8 mouse cellular contexts compared by ENCODE assay signal in genomic region chr7:28825686-28826401, GRCm38 (mm10). TPM values are rescaled to one million over a fixed set of nuclear protein-coding genes. Genes with fewer than 3 reads are reported as not detected.
DNase-seq lines count a peak whose midpoint lies in the region; ATAC-seq lines count a peak whose summit lies in the region.

No protein-coding gene starts in this region.

- H3K4me1 ChIP-seq in brown adipose tissue, adult 24 weeks (ENCODE audit: control insufficient read depth, insufficient read depth, insufficient read length, low read length): peaks cover 17% of the 10 kb centered on the region
- peaks cover 47% of the 10 kb centered on the region for H3K4me1 ChIP-seq in heart, embryonic 15.5 days (replicated peaks)
- peaks cover 6% of the 10 kb centered on the region for H3K4me1 ChIP-seq in limb, embryonic 11.5 days (ENCODE audit: control insufficient read depth, insufficient read depth, low read length)
- H3K4me1 ChIP-seq in midbrain, embryonic 13.5 days (replicated peaks): peaks cover 26% of the 10 kb centered on the region

- peak overlapping the region; percentile 68 for H3K4me3 ChIP-seq in brown adipose tissue, adult 24 weeks (ENCODE audit: insufficient read depth, low read depth, low read length)
- peak overlapping the region; percentile 54 for H3K4me3 ChIP-seq in heart, embryonic 15.5 days
- peak overlapping the region; percentile 32 for H3K4me3 ChIP-seq in limb, embryonic 11.5 days (ENCODE audit: low read depth, low read length)
- peak overlapping the region; percentile 51 for H3K4me3 ChIP-seq in midbrain, embryonic 13.5 days (replicated peaks)

- ATAC-seq in heart, embryonic 15.5 days (replicated peaks; ENCODE audit: insufficient number of reproducible peaks, insufficient read depth, low FRiP score, low read depth): 0 out of 2 replicates have a peak, but pooled peaks have one; percentile 2
- no peak for ATAC-seq in limb, embryonic 11.5 days (ENCODE audit: insufficient number of reproducible peaks, low FRiP score, low TSS enrichment, low read depth)
- ATAC-seq in midbrain, embryonic 13.5 days: peak; percentile 31; the same call in 1 of the 2 replicates

- intact Hi-C loops in heart, postnatal 25 days (cut with DNase I): loop anchor here (2.0 kb wide), 1 partner anchor 15 kb away; no protein-coding TSS in a partner anchor

- H3K27me3 ChIP-seq in heart, embryonic 15.5 days: no peaks in the 10 kb centered on the region
- H3K27me3 ChIP-seq in limb, embryonic 11.5 days (ENCODE audit: control insufficient read depth, insufficient read depth, low read length): no peaks in the 10 kb centered on the region
- no peaks in the 10 kb centered on the region for H3K27me3 ChIP-seq in midbrain, embryonic 13.5 days

- peaks cover 33% of the 10 kb centered on the region for H3K36me3 ChIP-seq in heart, embryonic 15.5 days
- peaks cover 21% of the 10 kb centered on the region for H3K36me3 ChIP-seq in limb, embryonic 11.5 days (ENCODE audit: control insufficient read depth, insufficient read depth, low read length)
- H3K36me3 ChIP-seq in midbrain, embryonic 13.5 days: peaks cover 35% of the 10 kb centered on the region

- H3K27ac ChIP-seq in brown adipose tissue, adult 24 weeks (replicated peaks; ENCODE audit: low read depth, low read length): peak overlapping the region; percentile 96
- H3K27ac ChIP-seq in heart, embryonic 15.5 days: peak overlapping the region; percentile 88
- no peak overlapping the region; the same call in 1 of the 2 replicates for H3K27ac ChIP-seq in limb, embryonic 11.5 days (replicated peaks; ENCODE audit: low read depth, low read length)
- H3K27ac ChIP-seq in midbrain, embryonic 13.5 days: 0 out of 2 replicates have a peak overlapping the region, but pooled peaks have one; percentile 20

- peak; percentile 96 for DNase-seq in heart, adult 11 months
- DNase-seq in heart, postnatal 25 days (ENCODE audit: low spot score): no peak
- no peak for DNase-seq in limb, embryonic 11.5 days (ENCODE audit: low spot score)
- DNase-seq in frontal cortex, postnatal 36 days (ENCODE audit: low spot score in 2 of 2): no peak
- no peak for DNase-seq in right cerebral cortex, postnatal 14 days

- H3K9ac ChIP-seq in heart, embryonic 15.5 days: peak overlapping the region; percentile 56
- H3K9ac ChIP-seq in limb, embryonic 11.5 days (ENCODE audit: low read length): peak overlapping the region; percentile 59
- peak overlapping the region; percentile 66 for H3K9ac ChIP-seq in midbrain, embryonic 13.5 days (replicated peaks)

- WGBS in heart, embryonic 15.5 days: 25% methylated on average over 11 of the region's 11 CpGs
- 71% methylated on average over 11 of the region's 11 CpGs for WGBS in limb, embryonic 11.5 days
- 64% methylated on average over 11 of the region's 11 CpGs for WGBS in midbrain, embryonic 13.5 days

- H3K4me2 ChIP-seq in heart, embryonic 15.5 days: peak overlapping the region; percentile 62
- H3K4me2 ChIP-seq in limb, embryonic 11.5 days (ENCODE audit: low read depth, severe bottlenecking): peak overlapping the region; percentile 31
- peak overlapping the region; percentile 56 for H3K4me2 ChIP-seq in midbrain, embryonic 13.5 days (replicated peaks)

- no peaks in the 10 kb centered on the region for H3K9me3 ChIP-seq in heart, embryonic 15.5 days (replicated peaks)
- no peaks in the 10 kb centered on the region; the same call in 1 of the 2 replicates for H3K9me3 ChIP-seq in limb, embryonic 11.5 days (ENCODE audit: control insufficient read depth, low read length)
- no peaks in the 10 kb centered on the region for H3K9me3 ChIP-seq in midbrain, embryonic 13.5 days

RNA-seq across cellular contexts. Expression of gene Ech1, which starts 0.8 kb away (rescaled TPM):
- 1,000 to 10,000 TPM; 1,337 to 1,520 TPM for total RNA-seq in heart, postnatal 25 days (2021)
- 3,379 and 3,601 TPM in 2 replicates for polyA plus RNA-seq in brown adipose tissue, adult 24 weeks (2012; ENCODE audit: insufficient read depth, insufficient read length, missing spikeins)
- 224 and 234 TPM in 2 replicates for polyA plus RNA-seq in heart, embryonic 15.5 days (2015; fragmentation: Nextera tagmentation; extraction: Ambion mirVana)
- polyA plus RNA-seq in limb, embryonic 11.5 days (2014; fragmentation: Nextera tagmentation; extraction: Ambion mirVana): 93.2 and 94.7 TPM in 2 replicates
- 69.4 and 71.6 TPM in 2 replicates for polyA plus RNA-seq in midbrain, embryonic 13.5 days (2015; fragmentation: Nextera tagmentation; extraction: Ambion mirVana)

RNA-seq across cellular contexts. Expression of gene Lgals4, which starts 7.8 kb away (rescaled TPM):
- 10 to 100 TPM; 28.9 to 30.7 TPM for total RNA-seq in heart, postnatal 25 days (2021)
- 12.0 and 14.6 TPM in 2 replicates for polyA plus RNA-seq in brown adipose tissue, adult 24 weeks (2012; ENCODE audit: insufficient read depth, insufficient read length, missing spikeins)
- 8.2 and 9.1 TPM in 2 replicates for polyA plus RNA-seq in heart, embryonic 15.5 days (2015; fragmentation: Nextera tagmentation; extraction: Ambion mirVana)
- 1.9 and 2.2 TPM in 2 replicates for polyA plus RNA-seq in limb, embryonic 11.5 days (2014; fragmentation: Nextera tagmentation; extraction: Ambion mirVana)
- polyA plus RNA-seq in midbrain, embryonic 13.5 days (2015; fragmentation: Nextera tagmentation; extraction: Ambion mirVana): 4.5 and 5.8 TPM in 2 replicates

RNA-seq across cellular contexts. Expression of gene Hnrnpl, which starts 17.5 kb away (rescaled TPM):
- total RNA-seq in heart, postnatal 25 days (2021): 100 to 1,000 TPM; 225 to 270 TPM
- 122 and 131 TPM in 2 replicates for polyA plus RNA-seq in brown adipose tissue, adult 24 weeks (2012; ENCODE audit: insufficient read depth, insufficient read length, missing spikeins)
- 152 and 158 TPM in 2 replicates for polyA plus RNA-seq in heart, embryonic 15.5 days (2015; fragmentation: Nextera tagmentation; extraction: Ambion mirVana)
- polyA plus RNA-seq in limb, embryonic 11.5 days (2014; fragmentation: Nextera tagmentation; extraction: Ambion mirVana): 362 and 390 TPM in 2 replicates
- 238 and 239 TPM in 2 replicates for polyA plus RNA-seq in midbrain, embryonic 13.5 days (2015; fragmentation: Nextera tagmentation; extraction: Ambion mirVana)

RNA-seq across cellular contexts. Expression of gene Rinl, which starts 37.1 kb away (rescaled TPM):
- total RNA-seq in heart, postnatal 25 days (2021): 1 to 10 TPM; 1.5 to 2.2 TPM
- polyA plus RNA-seq in brown adipose tissue, adult 24 weeks (2012; ENCODE audit: insufficient read depth, insufficient read length, missing spikeins): 2.5 and 4.6 TPM in 2 replicates
- 2.8 and 7.3 TPM in 2 replicates for polyA plus RNA-seq in heart, embryonic 15.5 days (2015; fragmentation: Nextera tagmentation; extraction: Ambion mirVana)
- 2.0 and 3.2 TPM in 2 replicates for polyA plus RNA-seq in limb, embryonic 11.5 days (2014; fragmentation: Nextera tagmentation; extraction: Ambion mirVana)
- polyA plus RNA-seq in midbrain, embryonic 13.5 days (2015; fragmentation: Nextera tagmentation; extraction: Ambion mirVana): 1.9 and 2.3 TPM in 2 replicates

RNA-seq across cellular contexts. Expression of gene Lgals7, which starts 37.8 kb away (rescaled TPM):
- total RNA-seq in heart, postnatal 25 days (2021): 1 to 10 TPM; 1.8 to 1.9 TPM
- polyA plus RNA-seq in brown adipose tissue, adult 24 weeks (2012; ENCODE audit: insufficient read depth, insufficient read length, missing spikeins): 2.3 TPM in 1 of 2 replicates, not detected in the other
- 1.7 and 2.7 TPM in 2 replicates for polyA plus RNA-seq in heart, embryonic 15.5 days (2015; fragmentation: Nextera tagmentation; extraction: Ambion mirVana)
- 1.3 and 2.6 TPM in 2 replicates for polyA plus RNA-seq in limb, embryonic 11.5 days (2014; fragmentation: Nextera tagmentation; extraction: Ambion mirVana)
- 8.5 and 9.8 TPM in 2 replicates for polyA plus RNA-seq in midbrain, embryonic 13.5 days (2015; fragmentation: Nextera tagmentation; extraction: Ambion mirVana)

Comparison
In these comparisons a context has a peak if more than half of its experiments do, and no peak if none do; other contexts are left out.
1. RNA of gene Ech1, which starts 0.8 kb away (polyA plus RNA-seq): 3,379 to 3,601 TPM in brown adipose tissue, adult 24 weeks; 224 to 234 TPM in heart, embryonic 15.5 days, 93.2 to 94.7 TPM in limb, embryonic 11.5 days and 69.4 to 71.6 TPM in midbrain, embryonic 13.5 days; every median in the first group is over 10 times any median in the second.
2. Peak in every context shown above with its lines, with median percentiles within 50 percentile points of each other: H3K4me3 ChIP-seq, H3K4me2 ChIP-seq and H3K9ac ChIP-seq.